ENCODE assay signal across 8 mouse cellular contexts in genomic region chr1:79761917-79762271, GRCm38 (mm10). TPM values are rescaled to one million over a fixed set of nuclear protein-coding genes. Genes with fewer than 3 reads are reported as not detected.
A peak's percentile ranks its signal among the peaks of the same experiment; 100 is the strongest.
DNase-seq lines count a peak whose midpoint lies in the region; ATAC-seq and TF ChIP-seq lines count a peak whose summit lies in the region.

No protein-coding gene starts in this region.

- H3K4me3 ChIP-seq in kidney, embryonic 15.5 days (replicated peaks): peak overlapping the region; percentile 92
- H3K4me3 ChIP-seq in embryonic facial prominence, embryonic 10.5 days: peak overlapping the region; percentile 89
- peak overlapping the region; percentile 82 for H3K4me3 ChIP-seq in hindbrain, postnatal 0 days (ENCODE audit: low read length)
- peak overlapping the region; percentile 81 for H3K4me3 ChIP-seq in midbrain, embryonic 15.5 days

- H3K27ac ChIP-seq in kidney, embryonic 15.5 days: no peak overlapping the region
- H3K27ac ChIP-seq in embryonic facial prominence, embryonic 10.5 days (replicated peaks): peak overlapping the region; percentile 89
- no peak overlapping the region for H3K27ac ChIP-seq in hindbrain, postnatal 0 days
- peak overlapping the region; percentile 59 for H3K27ac ChIP-seq in midbrain, embryonic 15.5 days

- 0 out of 2 replicates have a peak, but pooled peaks have one; percentile 12 for ATAC-seq in kidney, embryonic 15.5 days (replicated peaks; ENCODE audit: low FRiP score)
- ATAC-seq in hindbrain, postnatal 0 days: peak; percentile 60
- ATAC-seq in midbrain, embryonic 15.5 days (replicated peaks): peak; percentile 64

- peak overlapping the region; percentile 69 for H3K4me2 ChIP-seq in kidney, embryonic 15.5 days
- H3K4me2 ChIP-seq in hindbrain, postnatal 0 days (ENCODE audit: low read depth, low read length): peak overlapping the region; percentile 98
- peak overlapping the region; percentile 76 for H3K4me2 ChIP-seq in midbrain, embryonic 15.5 days

- peaks cover 27% of the 10 kb centered on the region for H3K4me1 ChIP-seq in kidney, embryonic 15.5 days
- H3K4me1 ChIP-seq in embryonic facial prominence, embryonic 10.5 days: peaks cover 26% of the 10 kb centered on the region
- peaks cover 15% of the 10 kb centered on the region for H3K4me1 ChIP-seq in hindbrain, postnatal 0 days (ENCODE audit: insufficient read depth, low read length)
- H3K4me1 ChIP-seq in midbrain, embryonic 15.5 days: peaks cover 38% of the 10 kb centered on the region

- no peak for TF ChIP-seq CTCF in hindbrain, postnatal 0 days (IDR thresholded peaks at IDR 0.05; ENCODE audit: low read depth)

- 0 out of 2 replicates have a peak overlapping the region, but pooled peaks have one; percentile 23 for H3K9ac ChIP-seq in kidney, embryonic 15.5 days
- peak overlapping the region; percentile 38; the same call in 1 of the 2 replicates for H3K9ac ChIP-seq in hindbrain, postnatal 0 days (replicated peaks; ENCODE audit: low read length)
- H3K9ac ChIP-seq in midbrain, embryonic 15.5 days: peak overlapping the region; percentile 85

- DNase-seq in kidney, postnatal 14 days: no peak
- DNase-seq in embryonic facial prominence, embryonic 10.5 days (ENCODE audit: low spot score): no peak
- no peak for DNase-seq in hindbrain, postnatal 0 days (ENCODE audit: low spot score)
- DNase-seq in adrenal gland, postnatal 14 days: no peak
- no peak for DNase-seq in gastrocnemius, adult 8-10 months (ENCODE audit: low spot score in 2 of 2)
- no peak for DNase-seq in urinary bladder, postnatal 36 days (ENCODE audit: low spot score in 2 of 2)

- under 1% methylated on average over 6 of the region's 6 CpGs for WGBS in kidney, embryonic 15.5 days
- under 1% methylated on average over 6 of the region's 6 CpGs for WGBS in embryonic facial prominence, embryonic 10.5 days
- 0% methylated on average over 6 of the region's 6 CpGs for WGBS in hindbrain, postnatal 0 days
- 5% methylated on average over 6 of the region's 6 CpGs for WGBS in midbrain, embryonic 15.5 days

- H3K9me3 ChIP-seq in kidney, embryonic 15.5 days (replicated peaks): no peaks in the 10 kb centered on the region
- H3K9me3 ChIP-seq in embryonic facial prominence, embryonic 10.5 days: no peaks in the 10 kb centered on the region
- no peaks in the 10 kb centered on the region for H3K9me3 ChIP-seq in hindbrain, postnatal 0 days (ENCODE audit: low read length)
- H3K9me3 ChIP-seq in midbrain, embryonic 15.5 days: no peaks in the 10 kb centered on the region

- H3K27me3 ChIP-seq in kidney, embryonic 15.5 days: no peaks in the 10 kb centered on the region
- H3K27me3 ChIP-seq in embryonic facial prominence, embryonic 10.5 days (replicated peaks; ENCODE audit: low read depth, poor library complexity, severe bottlenecking): no peaks in the 10 kb centered on the region
- no peaks in the 10 kb centered on the region for H3K27me3 ChIP-seq in hindbrain, postnatal 0 days (ENCODE audit: insufficient read depth, low read length)
- no peaks in the 10 kb centered on the region for H3K27me3 ChIP-seq in midbrain, embryonic 15.5 days (replicated peaks)

- no peaks in the 10 kb centered on the region for H3K36me3 ChIP-seq in kidney, embryonic 15.5 days
- no peaks in the 10 kb centered on the region for H3K36me3 ChIP-seq in embryonic facial prominence, embryonic 10.5 days (replicated peaks)
- no peaks in the 10 kb centered on the region for H3K36me3 ChIP-seq in hindbrain, postnatal 0 days (ENCODE audit: insufficient read depth, low read length)
- no peaks in the 10 kb centered on the region for H3K36me3 ChIP-seq in midbrain, embryonic 15.5 days (replicated peaks)

RNA-seq across cellular contexts. Expression of gene Mrpl44, which starts 13.9 kb away (rescaled TPM):
- 56.0 and 60.1 TPM in 2 replicates for polyA plus RNA-seq in kidney, embryonic 15.5 days (2015; fragmentation: Nextera tagmentation; extraction: Ambion mirVana)
- 60.6 and 61.1 TPM in 2 replicates for polyA plus RNA-seq in embryonic facial prominence, embryonic 10.5 days (2016; fragmentation: Nextera tagmentation; extraction: Ambion mirVana)
- total RNA-seq in hindbrain, postnatal 0 days (2014; rRNA removed): 27.0 and 29.5 TPM in 2 replicates
- polyA plus RNA-seq in hindbrain, postnatal 0 days (2015; fragmentation: Nextera tagmentation; extraction: Ambion mirVana): 35.3 and 37.2 TPM in 2 replicates
- polyA plus RNA-seq in midbrain, embryonic 15.5 days (2015; fragmentation: Nextera tagmentation; extraction: Ambion mirVana): 41.2 and 41.3 TPM in 2 replicates
- 48.7 and 51.3 TPM in 2 replicates for total RNA-seq in adrenal gland, postnatal 14 days (2021)
- 10 to 100 TPM; 30.4 to 34.7 (median 33.1) TPM for total RNA-seq in gastrocnemius, adult 8-10 months (2022)

RNA-seq across cellular contexts. Expression of gene Wdfy1, which starts 14.0 kb away (rescaled TPM):
- 45.3 and 47.5 TPM in 2 replicates for polyA plus RNA-seq in kidney, embryonic 15.5 days (2015; fragmentation: Nextera tagmentation; extraction: Ambion mirVana)
- polyA plus RNA-seq in embryonic facial prominence, embryonic 10.5 days (2016; fragmentation: Nextera tagmentation; extraction: Ambion mirVana): 32.4 and 34.4 TPM in 2 replicates
- 68.0 and 77.7 TPM in 2 replicates for total RNA-seq in hindbrain, postnatal 0 days (2014; rRNA removed)
- 73.6 and 75.3 TPM in 2 replicates for polyA plus RNA-seq in hindbrain, postnatal 0 days (2015; fragmentation: Nextera tagmentation; extraction: Ambion mirVana)
- 153 TPM in 2 replicates for polyA plus RNA-seq in midbrain, embryonic 15.5 days (2015; fragmentation: Nextera tagmentation; extraction: Ambion mirVana)
- total RNA-seq in adrenal gland, postnatal 14 days (2021): 36.5 and 41.0 TPM in 2 replicates
- 10 to 100 TPM in 1 of 4 experiments, 1 to 10 TPM in 3; 9.1 to 14.7 (median 9.3) TPM for total RNA-seq in gastrocnemius, adult 8-10 months (2022)

Comparison
In these comparisons a context has a peak if more than half of its experiments do, and no peak if none do; other contexts are left out.
1. ATAC-seq: peak in every context shown above with its lines; median percentile 64 in midbrain, embryonic 15.5 days; 60 in hindbrain, postnatal 0 days; 12 in kidney, embryonic 15.5 days.
2. H3K27ac ChIP-seq: peak in embryonic facial prominence, embryonic 10.5 days (single experiment) and midbrain, embryonic 15.5 days (single experiment); none in kidney, embryonic 15.5 days (single experiment) and hindbrain, postnatal 0 days (single experiment).
3. H3K9ac ChIP-seq: peak in every context shown above with its lines; median percentile 85 in midbrain, embryonic 15.5 days; 38 in hindbrain, postnatal 0 days; 23 in kidney, embryonic 15.5 days.
4. Peak in every context shown above with its lines, with median percentiles within 50 percentile points of each other: H3K4me2 ChIP-seq and H3K4me3 ChIP-seq.